Mouse (Mus musculus) heart, embryonic 12.5 days (tissue): ENCODE results near the gene Ccdc91. TPM values are rescaled to one million over a fixed set of nuclear protein-coding genes. Genes with fewer than 3 reads are reported as not detected.

ENCODE experiments used
- ATAC-seq: fragments of 200-750 bp; cut with Nextera tagmentation; 2 replicates; pipeline ENCODE4 v1.8.0; 2017; ENCODE audit warnings: moderate TSS enrichment, moderate library complexity; ENCODE audit not compliant: insufficient number of reproducible peaks, low FRiP score
- H3K27ac ChIP-seq: fragments of 300-500 bp; sonication (generic); 2 replicates; pipeline ENCODE4 v1.5.1; 2016; ENCODE audit warnings: mild to moderate bottlenecking, moderate library complexity; ENCODE audit not compliant: poor library complexity, severe bottlenecking
- H3K27me3 ChIP-seq: fragments of 300-500 bp; sonication (generic); replicated peaks from 2 replicates; pipeline ENCODE4 v1.6.1; 2016; ENCODE audit warnings: mild to moderate bottlenecking, moderate library complexity
- H3K36me3 ChIP-seq: fragments of 300-500 bp; sonication (generic); 2 replicates; pipeline ENCODE4 v1.6.1; 2016; ENCODE audit warnings: mild to moderate bottlenecking, moderate library complexity
- H3K4me1 ChIP-seq: fragments of 300-500 bp; sonication (generic); replicated peaks from 2 replicates; pipeline ENCODE4 v1.6.1; 2016; ENCODE audit warnings: mild to moderate bottlenecking
- H3K4me2 ChIP-seq: fragments of 300-500 bp; sonication (generic); 2 replicates; pipeline ENCODE4 v1.6.1; 2016; ENCODE audit warnings: mild to moderate bottlenecking, moderate library complexity
- H3K4me3 ChIP-seq: fragments of 300-500 bp; sonication (generic); 2 replicates; pipeline ENCODE4 v1.5.1; 2016; ENCODE audit warnings: mild to moderate bottlenecking
- H3K9ac ChIP-seq: fragments of 300-500 bp; sonication (generic); 2 replicates; pipeline ENCODE4 v1.6.1; 2016; ENCODE audit warnings: mild to moderate bottlenecking, moderate library complexity
- H3K9me3 ChIP-seq: fragments of 300-500 bp; sonication (generic); replicated peaks from 2 replicates; pipeline ENCODE4 v1.6.1; 2016; ENCODE audit warnings: mild to moderate bottlenecking, moderate library complexity
- WGBS: fragments of 180-500 bp; shearing (Covaris S2); methylation state at CpG from one replicate; pipeline ENCODE4 v1.1.7; 2016; 5-methylcytosine and 5-hydroxymethylcytosine counted together
- polyA plus RNA-seq: library from polyadenylated mRNA; unstranded; fragments of >200 nt; fragmentation: Nextera tagmentation; extraction: Ambion mirVana; gene quantifications from 2 replicates; pipeline ENCODE4 v1.2.1, GENCODE M21; 2016

The Ccdc91 gene
- polyA plus RNA-seq, 1 experiment from 2014 or later: 24.5 TPM

GRCm38 (mm10) chr6:147507186-147507585 is 31.6 kb downstream of the Ccdc91 start:
- no peaks in the 10 kb centered on the region for H3K9me3 ChIP-seq
- H3K4me3 ChIP-seq: no peak overlapping the region
- H3K36me3 ChIP-seq: no peaks in the 10 kb centered on the region
- WGBS: 82% methylated on average over 6 of the region's 6 CpGs
- H3K27ac ChIP-seq: peak overlapping the region; percentile 63
- H3K4me1 ChIP-seq: peaks cover 20% of the 10 kb centered on the region
- H3K27me3 ChIP-seq: no peaks in the 10 kb centered on the region
- ATAC-seq: no peak
- H3K9ac ChIP-seq: no peak overlapping the region
- H3K4me2 ChIP-seq: no peak overlapping the region

GRCm38 (mm10) chr6:147510516-147510915 is 34.9 kb downstream of the Ccdc91 start:
- Histone ChIP-seq H3K4me1 (peaks cover 17% of the 10 kb centered on the region), H3K27me3 (no peaks in the 10 kb centered on the region), H3K4me2 (no peak overlapping the region), H3K9me3 (peaks cover 7% of the 10 kb centered on the region; the same call in 1 of the 2 replicates), H3K9ac (no peak overlapping the region), H3K27ac (no peak overlapping the region), H3K36me3 (peaks cover 12% of the 10 kb centered on the region), H3K4me3 (no peak overlapping the region)
- ATAC-seq: no peak
- WGBS: 90% methylated on average over 2 of the region's 2 CpGs

- Histone ChIP-seq H3K4me1 (no peaks in the 10 kb centered on the region), H3K4me2 (no peak overlapping the region), H3K9ac (no peak overlapping the region), H3K36me3 (peaks cover 12% of the 10 kb centered on the region), H3K4me3 (no peak overlapping the region), H3K27ac (no peak overlapping the region), H3K9me3 (peaks cover 7% of the 10 kb centered on the region; the same call in 1 of the 2 replicates), H3K27me3 (no peaks in the 10 kb centered on the region)
- 82% methylated on average over 8 of the region's 8 CpGs for WGBS
- ATAC-seq: no peak
Observed at GRCm38 (mm10) chr6:147517909-147518308, 42.3 kb downstream of the Ccdc91 start.

- Histone ChIP-seq H3K27ac (no peak overlapping the region), H3K36me3 (0 out of 2 replicates have a peak, but pooled peaks cover 3% of the 10 kb centered on the region), H3K9ac (no peak overlapping the region), H3K4me3 (no peak overlapping the region), H3K9me3 (no peaks in the 10 kb centered on the region), H3K4me2 (no peak overlapping the region), H3K27me3 (no peaks in the 10 kb centered on the region), H3K4me1 (no peaks in the 10 kb centered on the region)
- no peak for ATAC-seq
Observed at GRCm38 (mm10) chr6:147525236-147525635, 49.6 kb downstream of the Ccdc91 start.

- Histone ChIP-seq H3K9ac (no peak overlapping the region), H3K27me3 (no peaks in the 10 kb centered on the region), H3K4me1 (no peaks in the 10 kb centered on the region), H3K27ac (no peak overlapping the region), H3K9me3 (no peaks in the 10 kb centered on the region), H3K4me3 (no peak overlapping the region), H3K4me2 (no peak overlapping the region), H3K36me3 (peaks cover 8% of the 10 kb centered on the region; the same call in 1 of the 2 replicates)
- 88% methylated on average over 5 of the region's 5 CpGs for WGBS
- no peak for ATAC-seq
Observed at GRCm38 (mm10) chr6:147534971-147535370, 59.3 kb downstream of the Ccdc91 start.

GRCm38 (mm10) chr6:147538236-147538635 is 62.6 kb downstream of the Ccdc91 start:
- Histone ChIP-seq H3K9ac (no peak overlapping the region), H3K4me1 (no peaks in the 10 kb centered on the region), H3K36me3 (peaks cover 8% of the 10 kb centered on the region; the same call in 1 of the 2 replicates), H3K4me3 (no peak overlapping the region), H3K27me3 (no peaks in the 10 kb centered on the region), H3K9me3 (no peaks in the 10 kb centered on the region), H3K27ac (no peak overlapping the region), H3K4me2 (no peak overlapping the region)
- WGBS: 66% methylated on average over 5 of the region's 5 CpGs
- ATAC-seq: no peak

- Histone ChIP-seq H3K4me2 (no peak overlapping the region), H3K27ac (no peak overlapping the region), H3K9ac (no peak overlapping the region), H3K9me3 (no peaks in the 10 kb centered on the region), H3K36me3 (peaks cover 8% of the 10 kb centered on the region; the same call in 1 of the 2 replicates), H3K27me3 (no peaks in the 10 kb centered on the region), H3K4me1 (no peaks in the 10 kb centered on the region), H3K4me3 (no peak overlapping the region)
- no peak for ATAC-seq
- WGBS: 82% methylated on average over 7 of the region's 7 CpGs
Observed at GRCm38 (mm10) chr6:147539056-147539600, 63.5 kb downstream of the Ccdc91 start.

- H3K9me3 ChIP-seq: no peaks in the 10 kb centered on the region
- peaks cover 4% of the 10 kb centered on the region; the same call in 1 of the 2 replicates for H3K36me3 ChIP-seq
- no peak overlapping the region for H3K4me2 ChIP-seq
- H3K9ac ChIP-seq: no peak overlapping the region
- H3K4me3 ChIP-seq: no peak overlapping the region
- H3K27ac ChIP-seq: no peak overlapping the region
- ATAC-seq: no peak
- H3K4me1 ChIP-seq: no peaks in the 10 kb centered on the region
- 80% methylated on average over 6 of the region's 6 CpGs for WGBS
- no peaks in the 10 kb centered on the region for H3K27me3 ChIP-seq
Observed at GRCm38 (mm10) chr6:147540942-147541341, 65.3 kb downstream of the Ccdc91 start.

GRCm38 (mm10) chr6:147555591-147555990 is 80.0 kb downstream of the Ccdc91 start:
- Histone ChIP-seq H3K4me3 (no peak overlapping the region), H3K27ac (no peak overlapping the region), H3K4me2 (no peak overlapping the region), H3K4me1 (no peaks in the 10 kb centered on the region), H3K36me3 (no peaks in the 10 kb centered on the region), H3K9me3 (no peaks in the 10 kb centered on the region), H3K27me3 (no peaks in the 10 kb centered on the region), H3K9ac (no peak overlapping the region)
- WGBS: 59% methylated on average over 6 of the region's 6 CpGs
- ATAC-seq: no peak

- WGBS: 61% methylated on average over 3 of the region's 3 CpGs
- no peak for ATAC-seq
- no peaks in the 10 kb centered on the region for H3K27me3 ChIP-seq
Observed at GRCm38 (mm10) chr6:147559316-147559715, 83.7 kb downstream of the Ccdc91 start.

GRCm38 (mm10) chr6:147560436-147560835 is 84.8 kb downstream of the Ccdc91 start:
- Histone ChIP-seq H3K4me1 (no peaks in the 10 kb centered on the region), H3K27ac (no peak overlapping the region), H3K9ac (no peak overlapping the region), H3K27me3 (no peaks in the 10 kb centered on the region), H3K9me3 (no peaks in the 10 kb centered on the region), H3K4me2 (no peak overlapping the region), H3K4me3 (no peak overlapping the region), H3K36me3 (no peaks in the 10 kb centered on the region)
- ATAC-seq: no peak

More at GRCm38 (mm10) chr6:147559316-147559715, 83.7 kb downstream of the Ccdc91 start:
- Histone ChIP-seq H3K9ac (no peak overlapping the region), H3K27ac (no peak overlapping the region), H3K4me1 (no peaks in the 10 kb centered on the region), H3K4me3 (no peak overlapping the region), H3K4me2 (no peak overlapping the region), H3K9me3 (no peaks in the 10 kb centered on the region), H3K36me3 (no peaks in the 10 kb centered on the region)

- Histone ChIP-seq H3K4me3 (no peak overlapping the region), H3K9me3 (no peaks in the 10 kb centered on the region), H3K27me3 (no peaks in the 10 kb centered on the region), H3K27ac (no peak overlapping the region), H3K4me1 (peaks cover 5% of the 10 kb centered on the region; the same call in 1 of the 2 replicates), H3K36me3 (no peaks in the 10 kb centered on the region), H3K9ac (no peak overlapping the region), H3K4me2 (no peak overlapping the region)
- ATAC-seq: no peak
- 84% methylated on average over 5 of the region's 5 CpGs for WGBS
Observed at GRCm38 (mm10) chr6:147569246-147569645, 93.6 kb downstream of the Ccdc91 start.
